Mouse (Mus musculus): Measurements from ENCODE around the gene Calm3.

Gene Calm3

DNA sequence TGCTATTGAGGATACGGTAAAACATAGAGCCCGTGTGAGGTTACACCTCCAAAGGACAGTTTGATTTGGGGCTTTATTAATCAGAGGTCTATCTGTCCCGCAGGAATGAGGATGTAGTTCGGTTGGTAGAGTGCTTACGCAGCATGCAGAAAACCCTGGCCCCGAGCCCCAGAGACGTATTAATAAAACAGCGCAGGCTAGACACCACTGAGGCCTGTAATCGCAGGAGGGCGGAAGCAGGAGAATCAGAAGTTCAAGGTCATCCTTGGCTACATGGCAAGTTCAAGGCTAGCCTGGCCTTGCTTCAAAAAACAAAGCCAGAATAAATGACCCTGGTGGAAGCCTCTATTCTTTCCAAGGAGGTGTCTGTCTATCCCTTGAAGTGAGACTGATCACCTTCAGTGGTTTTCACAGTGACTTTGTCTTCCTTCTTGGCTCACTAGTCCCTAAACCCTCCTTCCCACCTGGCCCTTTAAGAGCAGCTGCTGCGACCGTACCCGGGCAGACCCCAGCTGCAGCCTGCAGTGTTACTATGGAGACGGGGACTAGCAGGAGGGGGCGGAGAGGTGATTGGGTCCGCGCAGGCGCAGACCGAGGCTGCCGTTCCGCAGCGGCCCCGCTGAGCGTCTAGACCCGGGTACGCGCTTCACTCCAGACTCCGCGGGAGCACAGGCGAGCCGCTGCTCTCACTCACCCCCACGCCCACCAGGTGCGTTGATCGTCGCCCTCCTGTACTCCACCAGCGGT lies 20.3 kb upstream of the Calm3 start, which contains the start of gene Pnmal2:
Pnmal2 (plus strand) TSS at position 622 of the 747 bp plus-strand sequence.
- intact Hi-C loops (cut with DNase I): no loop called here

DNA sequence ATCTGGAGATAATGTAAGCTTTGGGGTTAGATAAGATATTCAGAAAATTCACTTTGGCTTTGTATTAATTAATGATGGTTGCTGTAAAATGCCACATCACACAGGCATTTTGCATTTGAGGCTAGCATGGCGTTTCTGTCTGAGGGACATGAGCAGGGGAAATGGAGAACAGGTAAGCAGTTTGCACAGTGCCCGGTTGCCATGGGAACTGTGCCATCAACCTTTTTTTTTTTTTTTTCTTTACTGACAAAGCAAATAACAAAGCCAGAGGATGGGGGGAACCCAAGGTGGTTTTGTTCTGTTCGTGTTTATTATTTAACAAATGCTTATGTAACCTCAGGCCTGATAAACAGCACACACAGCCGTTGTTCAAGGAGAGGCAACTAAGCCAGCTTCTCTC lies 18.9 kb upstream of the Calm3 start:
- intact Hi-C loops (cut with DNase I): no loop called here

DNA sequence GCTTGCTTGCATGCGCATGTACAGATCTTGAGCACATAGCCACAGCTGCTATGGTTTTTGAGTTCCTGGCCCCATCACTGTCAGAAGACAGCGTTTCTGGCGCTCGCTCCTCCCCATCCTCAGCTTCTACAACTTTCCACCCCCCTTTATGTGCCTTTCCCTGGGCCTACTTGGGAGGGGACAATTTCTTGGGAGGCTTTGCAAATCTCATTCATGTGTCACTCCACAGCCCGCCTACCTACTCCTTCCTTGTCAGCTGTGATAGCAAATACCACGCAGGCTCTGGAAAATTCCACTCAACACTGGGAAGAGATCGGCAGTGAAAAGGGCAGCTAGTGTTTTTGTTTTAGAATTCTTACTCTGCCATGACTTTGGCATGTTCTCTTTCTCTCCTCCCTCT lies 16.4 kb upstream of the Calm3 start:
- intact Hi-C loops (cut with DNase I): no loop called here

DNA sequence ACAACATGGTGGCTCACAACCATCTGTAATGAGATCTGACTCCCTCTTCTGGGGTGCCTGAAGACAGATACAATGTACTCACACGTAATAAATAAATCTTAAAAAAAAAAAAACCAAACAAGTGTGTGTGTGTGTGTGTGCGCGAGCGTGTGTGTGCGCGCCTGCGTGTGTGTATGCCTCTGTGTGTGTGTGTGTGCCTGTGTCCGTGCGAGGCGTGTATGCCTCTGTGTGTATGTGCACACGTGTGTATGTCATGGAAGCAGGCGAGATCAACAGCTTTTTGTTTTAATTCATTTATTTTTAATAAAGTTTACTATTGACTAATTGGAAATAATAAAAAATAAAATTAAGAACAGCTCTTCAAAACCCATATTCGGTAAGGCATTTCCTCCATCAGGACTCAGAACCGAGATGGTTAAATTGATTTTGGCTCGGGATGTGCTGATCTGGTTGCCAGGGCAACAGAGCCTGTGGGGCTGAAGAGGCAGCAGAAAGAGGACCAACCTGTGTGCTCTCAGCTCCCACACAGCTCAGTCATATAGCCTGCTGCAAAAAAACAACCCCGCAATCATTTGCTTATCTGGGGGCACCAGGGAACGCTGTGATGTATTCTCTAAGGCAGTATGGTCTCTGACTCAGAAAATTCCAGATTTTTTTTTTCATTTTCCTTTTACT lies 14.3 kb upstream of the Calm3 start:
- intact Hi-C loops (cut with DNase I): no loop called here

DNA sequence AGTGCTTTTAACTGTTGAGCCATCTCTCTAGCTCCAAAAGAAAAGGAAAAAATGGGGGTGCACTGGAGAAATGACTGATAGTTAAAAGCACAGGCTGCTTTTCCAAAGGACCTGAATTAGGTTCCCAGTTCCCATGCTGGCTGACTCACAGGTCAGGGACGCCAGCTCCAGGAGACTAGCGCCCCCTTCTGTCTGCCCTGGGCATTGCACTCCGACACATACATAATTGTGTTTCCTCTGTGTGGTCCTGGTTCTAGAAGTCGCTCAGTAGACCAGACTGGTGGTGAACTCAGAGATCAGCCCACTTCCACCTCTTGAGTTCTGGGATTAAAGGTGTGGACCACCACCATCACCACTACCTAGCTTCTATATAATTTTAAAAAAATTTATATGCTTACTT lies 13.4 kb upstream of the Calm3 start:
- intact Hi-C loops (cut with DNase I): no loop called here

DNA sequence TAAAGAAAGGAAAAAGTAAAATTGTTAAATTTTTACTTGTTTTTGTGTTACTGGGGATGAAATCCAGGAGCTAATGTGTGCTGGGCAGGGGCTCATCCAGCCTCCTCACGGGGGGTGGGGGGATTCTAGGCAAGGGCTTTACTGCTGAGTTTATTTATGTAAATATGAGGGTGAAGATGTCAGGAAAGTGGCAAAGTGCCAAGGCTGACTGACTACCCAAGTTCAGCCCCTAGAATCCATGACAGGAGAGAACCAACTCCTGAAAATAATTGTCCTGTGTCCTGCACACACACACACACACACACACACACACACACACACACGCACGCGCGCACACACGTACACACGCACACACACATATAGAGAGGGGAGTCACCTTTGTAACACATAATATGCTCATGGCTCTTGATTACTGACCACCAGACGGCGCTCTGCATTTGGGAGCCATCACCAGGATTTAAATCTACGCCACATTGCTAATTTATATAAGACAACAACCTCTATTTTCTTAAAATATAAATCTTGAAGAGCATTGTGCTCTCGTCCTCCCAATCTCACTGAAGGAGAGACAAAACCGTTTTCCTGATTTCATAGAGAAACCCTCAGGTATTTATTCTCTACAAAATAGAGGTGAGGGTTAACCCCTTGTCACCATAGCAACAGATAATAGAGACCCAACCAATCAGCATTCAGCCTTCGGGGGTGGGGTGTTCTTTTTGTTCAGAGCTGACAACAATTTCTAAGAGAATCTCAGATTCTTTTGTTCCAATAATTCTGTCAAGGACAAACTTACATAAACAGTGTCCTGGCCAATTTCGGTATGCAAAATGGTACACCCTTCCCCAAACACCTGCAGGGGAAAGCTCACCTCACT lies 9.0 kb upstream of the Calm3 start:
- intact Hi-C loops (cut with DNase I): loop anchor here (1.0 to 2.0 kb wide), 3 partner anchors 17 to 133 kb away; no protein-coding TSS in a partner anchor

DNA sequence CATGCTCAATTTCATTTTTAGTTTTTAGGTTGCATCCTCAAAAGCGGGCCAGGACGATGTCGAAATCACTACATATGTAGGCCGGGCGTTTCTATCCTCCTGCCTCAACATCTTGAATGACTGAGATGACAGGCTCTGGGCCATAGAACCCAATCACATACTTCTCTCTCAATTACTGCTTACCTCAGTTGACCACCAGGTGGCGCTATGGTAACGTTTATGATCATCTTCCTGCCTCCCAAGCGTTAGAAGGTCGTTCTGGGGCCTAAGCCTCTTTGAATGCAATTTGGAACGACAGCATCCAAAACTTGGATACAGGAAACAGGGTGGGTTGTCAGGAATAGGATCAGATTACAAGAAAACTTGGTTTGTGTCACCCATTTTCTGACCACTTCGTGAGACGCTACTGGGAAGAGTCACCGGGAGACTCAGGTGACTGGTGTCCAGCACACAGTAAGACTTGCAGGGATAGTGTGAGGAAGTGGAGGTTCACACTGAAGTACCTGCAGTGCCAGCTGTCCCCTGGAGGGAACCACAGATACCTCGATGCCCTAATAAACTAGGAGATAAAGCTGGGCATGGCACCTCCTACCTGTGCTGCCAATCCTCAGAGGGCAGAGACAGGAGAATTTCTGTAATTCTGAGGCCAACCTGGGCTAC lies 8.2 kb upstream of the Calm3 start:
- intact Hi-C loops (cut with DNase I): loop anchor here (1.0 to 2.0 kb wide), 3 partner anchors 18 to 134 kb away; no protein-coding TSS in a partner anchor

DNA sequence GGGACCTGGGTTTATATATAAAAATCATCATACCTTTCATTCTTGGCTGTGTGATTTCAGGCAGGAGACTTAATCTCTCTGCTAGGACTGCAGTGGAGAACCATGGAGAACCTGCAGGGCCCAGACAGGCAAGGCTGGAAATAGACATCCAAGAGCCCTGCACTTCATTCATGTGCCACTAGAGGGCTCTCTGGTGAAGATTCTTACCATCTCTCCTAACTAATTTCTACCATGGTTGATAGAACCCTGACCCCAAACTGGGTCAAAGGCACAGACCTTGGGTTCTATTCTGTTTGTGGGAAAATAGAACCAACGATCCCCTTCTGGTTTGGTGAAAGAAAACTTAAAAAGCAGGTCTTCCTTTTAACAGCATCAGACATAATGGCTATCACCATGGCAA lies 6.9 kb upstream of the Calm3 start:
- intact Hi-C loops (cut with DNase I): no loop called here

DNA sequence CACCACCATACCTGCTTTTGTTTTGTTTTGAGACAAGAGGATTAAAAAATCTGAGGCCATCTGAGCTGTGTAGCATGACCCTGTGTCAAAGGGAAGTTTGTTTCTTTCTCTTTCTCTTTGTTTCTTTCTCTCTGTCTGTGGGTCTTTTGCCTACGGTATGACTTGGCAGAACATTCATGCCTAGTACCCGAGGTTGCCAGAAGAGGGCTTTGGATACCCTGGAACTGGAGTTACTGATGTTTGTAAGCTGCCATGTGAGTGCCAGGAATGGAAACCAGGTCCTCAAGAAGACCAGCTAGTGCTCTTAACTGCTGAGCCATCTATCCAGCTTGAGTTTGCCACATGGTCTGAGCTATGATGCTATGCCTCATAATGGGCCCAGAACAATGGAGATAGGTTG lies 4.4 kb upstream of the Calm3 start:
- intact Hi-C loops (cut with DNase I): no loop called here

DNA sequence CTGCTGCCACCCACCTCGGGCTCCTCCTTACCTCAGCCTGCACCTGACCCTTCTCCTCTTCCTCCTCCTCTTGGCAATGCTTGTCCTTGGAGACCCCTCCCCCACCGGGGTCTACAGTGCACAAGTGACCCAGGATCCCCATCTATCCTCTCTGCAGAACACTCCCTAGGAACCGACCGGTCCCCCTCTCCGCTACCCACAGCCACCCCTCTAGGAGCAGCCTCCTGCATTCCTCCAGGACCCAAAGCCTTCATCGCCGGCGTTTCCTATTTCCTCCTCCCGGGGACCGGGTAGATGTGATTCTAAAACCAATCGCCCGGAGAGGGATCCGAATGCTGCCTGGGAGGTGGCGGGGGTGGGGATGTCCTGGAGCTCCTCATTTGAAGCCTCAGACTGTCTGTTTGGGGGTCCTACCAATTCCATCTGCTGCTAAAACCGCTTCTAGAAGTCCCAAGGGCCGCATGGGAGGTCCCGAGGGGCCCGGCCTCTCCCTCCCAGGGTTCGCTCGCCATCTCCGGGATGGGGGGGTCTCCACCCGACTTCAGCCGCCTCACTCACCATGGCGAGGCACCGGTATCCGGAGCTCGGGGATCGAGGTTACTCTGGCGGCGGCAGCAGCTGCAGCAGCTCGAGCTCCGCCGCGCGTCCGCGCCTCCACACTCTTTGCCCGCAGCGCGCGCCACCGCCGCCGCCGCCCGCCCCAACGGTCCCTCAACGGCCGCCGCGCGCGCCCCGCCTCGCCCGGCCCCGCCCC lies 454 bp downstream of the Calm3 start:
- intact Hi-C loops (cut with DNase I): no loop called here

DNA sequence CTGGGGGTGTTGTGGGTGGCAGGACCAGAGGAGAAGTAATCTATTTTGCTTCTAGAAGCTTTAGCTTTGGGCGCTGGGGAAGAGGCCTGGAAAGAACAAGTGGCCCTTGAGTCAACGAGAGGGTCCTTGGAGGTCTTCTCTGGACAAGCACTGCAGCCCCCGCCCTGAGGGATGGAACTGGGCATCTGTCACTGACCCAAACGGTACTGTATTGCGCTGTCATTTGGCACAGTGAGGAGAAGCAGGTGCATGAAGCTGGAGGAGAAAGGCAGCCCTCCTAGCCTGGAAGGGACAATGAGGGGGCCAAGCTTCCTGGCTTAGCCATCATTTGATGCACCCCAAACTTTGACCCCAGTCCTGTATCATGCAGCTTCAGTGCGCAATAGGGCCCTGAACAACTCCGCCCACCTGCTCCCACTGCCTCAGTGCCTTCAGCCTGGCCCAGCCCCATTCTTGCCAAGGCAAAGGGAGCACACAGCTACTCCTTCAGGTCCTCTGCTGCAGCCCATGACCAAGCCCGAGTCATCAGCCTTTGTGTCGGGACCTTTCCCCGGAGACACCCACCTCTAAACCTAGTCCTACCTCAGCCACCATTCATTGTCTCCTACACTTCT lies 1.4 kb downstream of the Calm3 start:
- intact Hi-C loops (cut with DNase I): no loop called here

DNA sequence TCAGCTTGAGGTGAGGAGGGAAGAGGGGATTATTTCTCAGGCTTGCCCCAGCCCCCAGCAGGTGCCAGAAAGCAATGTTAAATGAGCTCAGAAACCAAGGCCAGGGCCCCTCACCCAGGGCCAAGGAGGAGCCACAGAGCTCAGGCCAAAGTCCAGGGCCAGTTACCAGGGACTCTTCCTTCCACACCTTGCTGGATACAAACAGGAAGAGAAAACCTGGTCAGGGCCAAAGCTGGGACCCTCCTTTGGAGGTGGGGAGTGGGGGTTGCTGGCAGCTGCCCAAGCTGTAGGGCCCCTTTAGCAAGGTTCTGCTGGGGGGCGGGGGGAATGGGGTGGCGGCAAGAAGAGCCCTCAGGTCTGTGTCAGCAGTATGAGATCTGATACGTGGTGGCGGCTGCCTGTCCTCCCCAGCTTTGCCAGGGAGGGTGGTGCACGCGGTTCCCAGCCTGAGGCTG lies 2.0 kb downstream of the Calm3 start:
- intact Hi-C loops (cut with DNase I): no loop called here

DNA sequence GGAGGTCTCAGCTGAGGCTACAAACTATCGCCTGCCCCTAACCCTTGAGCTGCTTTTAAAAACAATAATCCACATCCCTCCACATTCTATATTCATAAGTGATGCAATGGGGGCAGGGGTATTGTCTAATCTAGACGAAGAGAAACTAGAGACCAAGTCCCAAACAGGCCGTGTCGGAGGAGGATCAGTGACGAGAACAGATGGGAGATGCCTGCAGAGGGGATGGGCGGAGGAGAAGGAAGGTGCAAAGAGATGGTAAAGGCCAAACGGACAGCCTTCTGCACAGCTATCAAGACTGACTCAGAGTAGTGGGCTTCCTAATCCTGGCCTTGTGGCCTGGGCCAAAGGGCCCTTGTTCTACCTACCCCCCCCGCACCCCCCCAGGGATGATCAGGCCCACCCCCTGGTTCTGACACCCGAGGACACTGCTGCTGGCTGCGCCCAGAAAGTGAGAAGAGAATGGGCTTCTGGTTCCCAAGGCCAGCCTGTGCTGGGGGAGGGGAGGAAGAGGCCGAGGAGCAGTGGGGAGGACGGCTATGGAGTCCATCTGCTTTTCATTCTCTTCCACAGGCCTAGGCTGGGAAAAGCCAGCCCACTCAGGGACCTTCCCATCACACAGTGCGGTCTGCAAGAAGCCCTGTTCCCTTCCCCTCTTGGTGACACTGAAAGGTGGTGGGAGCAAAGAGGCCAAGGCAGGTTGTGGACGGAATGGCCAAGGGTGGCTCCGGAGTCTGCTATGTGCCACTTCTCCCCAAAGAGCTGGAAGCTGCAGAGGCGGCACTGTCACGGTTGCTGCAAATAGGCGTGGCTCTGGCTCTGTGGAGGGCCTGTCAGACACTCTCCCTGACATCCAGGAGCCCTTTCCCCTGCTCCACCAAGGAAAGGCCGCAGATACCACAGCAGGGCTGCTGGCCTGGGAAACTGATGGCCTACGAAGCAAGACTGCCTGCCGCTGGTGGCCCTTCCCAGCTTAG lies 2.8 kb downstream of the Calm3 start:
- intact Hi-C loops (cut with DNase I): no loop called here

DNA sequence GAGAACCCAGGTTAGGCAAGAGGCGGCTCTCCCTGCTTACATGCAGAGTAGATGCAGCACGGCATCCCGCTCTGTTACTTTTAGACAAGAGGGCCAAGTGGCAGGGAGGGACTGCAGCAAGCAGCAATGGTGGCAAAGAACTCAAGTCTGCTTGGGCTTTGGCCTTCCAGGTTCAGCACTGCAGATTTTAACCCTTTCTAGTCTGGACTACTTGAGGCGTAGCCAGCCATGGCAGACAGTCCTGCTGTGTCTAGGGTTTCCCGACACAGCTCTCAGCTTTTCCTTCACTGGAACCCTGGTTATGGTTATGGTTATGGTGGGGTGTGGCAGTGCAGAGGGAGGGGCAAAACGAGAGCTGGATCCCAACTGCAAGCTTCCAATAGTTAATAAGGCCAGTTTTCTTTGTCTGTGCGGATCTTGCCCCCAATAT lies 3.7 kb downstream of the Calm3 start:
- intact Hi-C loops (cut with DNase I): no loop called here

DNA sequence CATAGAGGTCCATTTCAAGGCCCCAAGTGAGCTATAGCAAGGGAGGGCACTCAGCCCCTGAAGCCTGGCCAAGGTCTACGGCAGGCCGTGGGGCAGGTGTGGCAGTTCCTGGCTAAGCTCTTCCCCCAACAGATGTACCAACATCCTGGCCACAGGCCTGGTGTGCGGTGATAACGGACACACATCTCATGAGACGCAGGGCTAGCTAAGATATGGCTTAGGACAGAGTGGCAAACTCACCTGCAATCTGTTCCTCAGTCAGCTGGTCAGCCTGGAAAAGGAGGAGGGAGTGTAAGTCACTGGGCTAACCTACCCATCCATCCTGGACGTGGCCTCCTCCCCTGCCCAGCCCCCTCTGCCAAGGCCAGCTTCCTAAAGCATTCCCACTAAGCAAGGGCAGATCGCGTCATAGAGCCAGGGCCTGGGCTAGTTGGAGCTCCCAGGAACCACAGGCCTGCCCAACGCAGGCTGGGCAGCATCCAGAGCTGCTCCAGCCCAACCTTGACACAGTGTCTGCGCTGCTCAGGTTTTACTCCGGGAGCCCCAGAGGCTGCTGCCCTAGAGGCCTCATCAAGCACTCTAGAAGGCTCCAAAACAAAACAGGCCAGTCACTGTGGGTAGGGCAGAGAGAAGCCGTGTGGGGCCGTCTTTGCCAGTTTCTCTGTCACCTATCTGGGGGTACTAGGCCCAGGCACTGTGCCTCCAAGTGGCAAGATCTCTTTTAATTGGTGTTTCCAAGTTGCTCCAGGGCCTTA lies 4.3 kb downstream of the Calm3 start:
- intact Hi-C loops (cut with DNase I): no loop called here

DNA sequence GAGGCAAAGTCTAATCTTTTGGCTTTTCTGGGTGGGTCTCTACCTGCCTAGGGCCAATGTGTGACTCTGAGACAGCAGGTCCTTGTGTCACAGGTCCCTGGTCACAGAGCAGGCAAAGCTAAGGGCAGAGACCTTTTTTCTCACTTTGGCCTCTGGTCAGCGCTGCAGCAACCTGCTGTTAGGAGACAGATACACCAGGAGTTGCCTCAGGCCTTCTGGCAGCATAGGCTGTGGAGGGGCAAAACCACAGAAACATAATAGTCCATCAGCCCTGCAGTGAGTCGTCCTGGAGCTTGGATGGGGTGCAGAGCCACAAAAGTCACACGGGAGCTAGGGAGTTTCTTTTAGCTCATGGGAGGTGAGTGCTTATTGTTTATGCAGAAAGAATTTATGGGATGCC lies 5.2 kb downstream of the Calm3 start:
- intact Hi-C loops (cut with DNase I): no loop called here

DNA sequence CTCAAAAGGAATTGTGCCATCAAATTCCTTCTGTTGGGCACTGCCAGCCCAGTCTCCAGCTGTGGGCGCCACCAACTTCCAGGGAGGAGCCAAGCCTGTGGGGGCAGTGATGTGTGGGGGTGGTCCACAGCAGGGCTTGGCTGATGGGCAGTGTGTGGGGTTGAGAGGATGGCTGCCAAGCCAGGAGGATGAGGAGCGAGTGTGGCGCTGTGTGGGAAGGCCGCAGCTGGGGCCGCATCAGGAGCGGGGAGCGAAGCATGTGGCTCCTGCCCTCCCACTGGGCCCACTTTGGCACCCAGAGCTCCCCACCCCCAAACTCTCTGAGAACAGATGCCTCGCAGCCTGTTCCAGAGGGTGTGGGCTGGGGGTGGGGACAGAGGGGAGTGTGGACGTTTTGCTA lies 5.9 kb downstream of the Calm3 start:
- intact Hi-C loops (cut with DNase I): no loop called here

DNA sequence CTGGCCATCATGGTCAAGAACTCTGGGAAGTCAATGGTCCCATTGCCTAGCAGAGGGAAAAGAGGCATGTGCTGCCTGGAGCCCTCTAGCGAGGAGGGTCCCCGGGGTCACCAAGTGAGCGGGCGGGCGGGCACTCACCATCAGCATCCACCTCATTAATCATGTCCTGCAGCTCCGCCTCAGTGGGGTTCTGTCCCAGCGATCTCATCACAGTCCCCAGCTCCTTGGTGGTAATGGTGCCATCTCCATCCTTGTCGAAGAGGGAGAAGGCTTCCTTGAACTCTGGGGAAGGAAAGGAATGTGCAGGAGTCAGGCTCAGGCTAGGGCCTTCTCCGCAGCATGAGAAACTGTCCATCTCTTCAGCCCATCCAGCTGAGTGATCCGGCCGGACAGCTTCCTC lies 6.5 kb downstream of the Calm3 start:
- intact Hi-C loops (cut with DNase I): no loop called here

All from adrenal gland (tissue).